Mouse (Mus musculus) frontal cortex, adult (tissue): ENCODE data around the gene Gpsm1.
"Not testable (repeated sequence)": the region's sequence is repeated elsewhere in the genome, so short reads cannot be mapped to it uniquely, and the experiment has no call there.

Experiments used
- ATAC-seq: cut with Nextera tagmentation; 2 replicates; pipeline ENCODE4 v1.9.2; 2017; ENCODE audit warnings: mild to moderate bottlenecking, moderate library complexity, mixed read lengths; ENCODE audit not compliant: low TSS enrichment

Gpsm1 gene

DNA sequence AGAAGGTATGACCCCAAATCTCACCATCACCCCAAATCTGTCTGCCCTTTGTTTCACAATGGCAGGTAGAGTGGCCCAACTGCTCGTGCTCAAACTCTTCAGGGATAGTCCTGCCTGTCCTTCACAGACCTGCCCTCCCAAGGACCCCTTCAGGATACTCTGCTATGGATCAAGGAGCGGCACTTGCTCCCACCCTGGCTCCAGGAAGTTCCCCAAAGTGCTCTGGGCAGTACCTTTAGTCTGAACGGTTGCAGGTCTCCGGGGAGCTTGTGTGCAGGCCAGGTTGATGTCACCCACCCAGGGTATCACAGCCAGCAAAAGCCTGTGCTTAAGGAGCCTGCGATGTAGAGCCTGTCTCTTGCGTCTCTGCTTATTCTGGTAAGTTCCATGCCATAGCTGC lies 52.6 kb downstream of the Gpsm1 start:
- no peak for ATAC-seq

- ATAC-seq: no peak
Observed at GRCm38 (mm10) chr2:26368572-26368971, 53.3 kb downstream of the Gpsm1 start.

GRCm38 (mm10) chr2:26372396-26372795 lies 57.1 kb downstream of the Gpsm1 start:
- ATAC-seq: no peak

- peak; percentile 98 for ATAC-seq
Observed at GRCm38 (mm10) chr2:26380131-26380771, 64.9 kb downstream of the Gpsm1 start, which contains the start of gene Snapc4. Gene Snapc4, minus strand, starts transcription at chr2:26380653.

- ATAC-seq: not testable (repeated sequence)
Observed at GRCm38 (mm10) chr2:26380871-26381270, 65.6 kb downstream of the Gpsm1 start.

DNA sequence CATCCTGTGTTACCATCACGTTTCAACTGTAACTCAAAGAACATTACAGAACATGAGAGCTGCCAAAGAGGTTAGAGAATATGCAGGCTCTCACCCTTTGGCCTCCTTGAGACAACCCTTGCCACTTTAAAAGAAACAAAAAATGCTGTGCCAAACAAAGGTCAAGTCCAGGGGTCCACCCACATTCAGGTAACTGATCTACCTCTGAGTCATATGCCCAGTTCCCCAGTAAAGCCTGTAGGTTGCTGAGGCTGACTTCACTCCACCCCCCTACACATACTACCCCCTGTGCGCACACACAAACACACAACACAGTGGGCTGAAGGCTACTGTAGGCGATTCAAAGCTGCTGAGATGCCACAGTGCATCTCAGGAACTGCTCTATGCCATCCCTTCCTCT lies 72.4 kb downstream of the Gpsm1 start:
- ATAC-seq: no peak

GRCm38 (mm10) chr2:26388682-26389153 lies 73.4 kb downstream of the Gpsm1 start:
- ATAC-seq: peak; percentile 58

- ATAC-seq: peak; percentile 86
Observed at GRCm38 (mm10) chr2:26389154-26389690, 73.9 kb downstream of the Gpsm1 start, which contains the start of the genes Entr1 and Pmpca. Gene Entr1, minus strand, starts transcription at chr2:26389316. Gene Pmpca, plus strand, starts transcription at chr2:26389339.

GRCm38 (mm10) chr2:26390954-26391353 lies 75.6 kb downstream of the Gpsm1 start:
- ATAC-seq: no peak

DNA sequence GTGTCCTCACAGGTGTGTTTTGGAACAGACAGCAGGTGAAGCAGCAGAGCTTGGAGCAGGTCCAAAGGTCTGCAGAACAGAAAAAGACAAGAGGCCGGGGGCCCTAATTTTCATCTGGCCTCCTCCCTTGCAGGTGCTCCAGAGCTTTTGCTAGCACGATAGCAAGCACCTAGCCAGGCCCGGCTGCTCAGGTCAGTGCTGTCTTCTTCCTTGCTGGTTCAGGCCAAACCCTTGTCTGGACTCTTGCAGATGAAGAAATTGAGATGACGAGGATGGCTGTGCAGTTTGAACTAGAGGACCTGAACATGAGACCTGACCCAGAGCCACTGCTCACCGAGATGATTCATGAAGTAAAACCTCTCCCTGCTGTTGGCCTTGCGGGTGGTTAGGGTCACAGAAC lies 76.3 kb downstream of the Gpsm1 start:
- ATAC-seq: no peak
